ENCODE assay signal across 7 mouse cellular contexts in the genomic region with DNA sequence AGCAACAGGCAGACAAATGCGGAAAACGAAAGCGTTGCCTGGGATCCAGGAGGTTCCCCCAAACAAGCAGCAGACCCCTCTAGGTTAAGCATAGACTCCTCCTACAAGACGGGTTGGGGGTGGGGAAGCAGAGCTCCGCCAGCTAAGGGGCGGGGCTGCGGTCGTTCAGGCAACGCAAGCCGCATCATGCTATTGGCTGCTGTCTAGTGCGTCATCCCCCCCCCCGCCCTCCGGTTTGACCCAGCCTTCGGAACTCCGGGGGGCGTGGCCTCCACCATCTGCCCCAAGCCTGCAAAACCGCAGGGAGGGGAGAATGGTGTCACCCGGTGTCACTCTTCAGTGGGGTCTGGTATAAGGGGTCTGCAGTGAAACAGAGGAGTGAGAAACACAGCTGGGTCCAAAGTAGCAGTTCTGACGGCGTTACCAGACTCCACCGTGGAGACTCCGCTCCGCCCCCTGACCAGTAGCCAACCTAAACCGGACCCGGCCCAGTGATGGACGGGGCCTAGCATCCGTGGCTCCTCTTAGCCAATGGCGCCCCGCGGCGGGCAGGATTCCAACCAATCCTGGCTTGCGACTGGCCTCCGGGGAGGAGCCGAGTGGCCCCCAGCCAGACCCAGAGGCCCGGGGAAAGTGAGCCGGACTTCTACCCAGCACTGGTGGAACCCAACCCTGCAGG. TPM values are rescaled to one million over a fixed set of nuclear protein-coding genes. Genes with fewer than 3 reads are reported as not detected.
DNase-seq lines count a peak whose midpoint lies in the region; ATAC-seq and TF ChIP-seq lines count a peak whose summit lies in the region.

TSS of gene Sertad3 (plus strand) at position 613 of the 679 bp plus-strand sequence.

- no peaks in the 10 kb centered on the region for H3K9me3 ChIP-seq in intestine, postnatal 0 days (ENCODE audit: control insufficient read depth)
- H3K9me3 ChIP-seq in midbrain, embryonic 12.5 days = no peaks in the 10 kb centered on the region

- H3K4me1 ChIP-seq in intestine, postnatal 0 days (replicated peaks; ENCODE audit: control insufficient read depth, insufficient read depth, low read length) = peaks cover 4% of the 10 kb centered on the region; the same call in 1 of the 2 replicates
- peaks cover 10% of the 10 kb centered on the region; the same call in 1 of the 2 replicates for H3K4me1 ChIP-seq in midbrain, embryonic 12.5 days
- peaks cover 10% of the 10 kb centered on the region for H3K4me1 ChIP-seq in small intestine, adult 2 months (ENCODE audit: control insufficient read depth, insufficient read depth, insufficient read length, low read length)

- under 1% methylated on average over 36 of the region's 36 CpGs for WGBS in intestine, postnatal 0 days
- WGBS in midbrain, embryonic 12.5 days = under 1% methylated on average over 33 of the region's 36 CpGs
- under 1% methylated on average over 36 of the region's 36 CpGs for WGBS in small intestine, adult 2 months

- peak within 1 kb of the TSS; percentile 72 for H3K4me2 ChIP-seq in intestine, postnatal 0 days (replicated peaks; ENCODE audit: low read depth)
- peak within 1 kb of the TSS; percentile 75 for H3K4me2 ChIP-seq in midbrain, embryonic 12.5 days (replicated peaks)

- TF ChIP-seq CTCF in intestine, postnatal 0 days (IDR thresholded peaks at IDR 0.05; ENCODE audit: low read depth) = peak; percentile 18
- TF ChIP-seq CTCF in small intestine, adult 2 months (IDR thresholded peaks at IDR 0.05; ENCODE audit: extremely low read depth, insufficient read length, insufficient replicate concordance, low read depth, low read length) = no peak

- peak within 1 kb of the TSS; percentile 92 for H3K27ac ChIP-seq in intestine, postnatal 0 days (ENCODE audit: low read depth, low read length)
- peak within 1 kb of the TSS; percentile 90 for H3K27ac ChIP-seq in midbrain, embryonic 12.5 days (replicated peaks)
- peak within 1 kb of the TSS; percentile 86 for H3K27ac ChIP-seq in small intestine, adult 2 months (ENCODE audit: insufficient read depth, low read depth, low read length)

- intact Hi-C loops in left cerebral cortex, postnatal 4 days (cut with DNase I) = no loop called here

- TF ChIP-seq POLR2A in small intestine, adult 2 months (IDR thresholded peaks at IDR 0.05; ENCODE audit: low read depth, low read length) = peak; percentile 77

- H3K4me3 ChIP-seq in intestine, postnatal 0 days (ENCODE audit: low read depth, low read length) = peak within 1 kb of the TSS; percentile 94
- peak within 1 kb of the TSS; percentile 75 for H3K4me3 ChIP-seq in midbrain, embryonic 12.5 days
- H3K4me3 ChIP-seq in small intestine, adult 2 months (ENCODE audit: low read depth, low read length) = peak within 1 kb of the TSS; percentile 76

- peaks cover 24% of the 10 kb centered on the region for H3K36me3 ChIP-seq in intestine, postnatal 0 days (ENCODE audit: control insufficient read depth, insufficient read depth)
- peaks cover 20% of the 10 kb centered on the region for H3K36me3 ChIP-seq in midbrain, embryonic 12.5 days
- peaks cover 9% of the 10 kb centered on the region for H3K36me3 ChIP-seq in small intestine, adult 2 months (ENCODE audit: control insufficient read depth, insufficient read depth, low read length)

- DNase-seq in adrenal gland, adult 8-10 months = peak; percentile 99
- peak; percentile 100 for DNase-seq in embryo, embryonic 9.5 days (ENCODE audit: extremely low spot score)
- DNase-seq in gastrocnemius, postnatal 4 days (ENCODE audit: low spot score in 2 of 2) = peak; percentile 100
- DNase-seq in left cerebral cortex, postnatal 4 days = peak; percentile 100

- H3K27me3 ChIP-seq in intestine, postnatal 0 days (replicated peaks; ENCODE audit: control insufficient read depth, insufficient read depth, low read length) = no peaks in the 10 kb centered on the region
- no peaks in the 10 kb centered on the region for H3K27me3 ChIP-seq in midbrain, embryonic 12.5 days
- H3K27me3 ChIP-seq in small intestine, adult 2 months (ENCODE audit: control insufficient read depth, insufficient read depth, low read length) = no peaks in the 10 kb centered on the region

- H3K9ac ChIP-seq in intestine, postnatal 0 days (ENCODE audit: low read depth, low read length) = peak within 1 kb of the TSS; percentile 73
- H3K9ac ChIP-seq in midbrain, embryonic 12.5 days (replicated peaks) = peak within 1 kb of the TSS; percentile 71

- ATAC-seq in intestine, postnatal 0 days = peak; percentile 91
- peak; percentile 93 for ATAC-seq in midbrain, embryonic 12.5 days (ENCODE audit: low FRiP score, low read depth)

RNA-seq across cellular contexts. Expression of gene Sertad3, which starts in this region (rescaled TPM):
- 10 to 100 TPM; 12.6 to 19.4 (median 14.8) TPM for total RNA-seq in adrenal gland, adult 8-10 months (2022)
- total RNA-seq in gastrocnemius, postnatal 4 days (2021) = 10 to 100 TPM; 13.0 to 13.6 TPM
- 22.8 and 24.0 TPM in 2 replicates for polyA plus RNA-seq in intestine, postnatal 0 days (2015; fragmentation: Nextera tagmentation; extraction: Ambion mirVana)
- 1 to 10 TPM; 3.1 to 3.2 TPM for total RNA-seq in left cerebral cortex, postnatal 4 days (2021)
- polyA plus RNA-seq in midbrain, embryonic 12.5 days (2016; fragmentation: Nextera tagmentation; extraction: Ambion mirVana) = 16.5 and 18.7 TPM in 2 replicates
- polyA plus RNA-seq in small intestine, adult 2 months (2012; rRNA removed) = 5.3 and 12.8 TPM in 2 replicates

Comparison
In these comparisons a context has a peak if more than half of its experiments do, and no peak if none do; other contexts are left out.
1. Peak in every context shown above with its lines: DNase-seq, ATAC-seq, H3K4me3 ChIP-seq and H3K27ac ChIP-seq.